Mouse (Mus musculus) fibroblast of lung, adult 2 months (primary cell): Measurements from ENCODE around the gene Gimd1.

Source experiments
- DNase-seq: peaks from one replicate; pipeline ENCODE4 v3.0.0-alpha.2; 2011; ENCODE audit warnings: low read depth

The Gimd1 gene

GRCm38 (mm10) chr3:132629601-132630239 is at the start of gene Gimd1:
Gimd1 (plus strand) TSS chr3:132629820.
- no peak for DNase-seq

- DNase-seq = no peak
These were observed 48.4 kb upstream of the Gimd1 start for GRCm38 (mm10) chr3:132581198-132581597.

GRCm38 (mm10) chr3:132582339-132582738 is 47.3 kb upstream of the Gimd1 start:
- no peak for DNase-seq

GRCm38 (mm10) chr3:132585122-132585972 is 44.3 kb upstream of the Gimd1 start:
- no peak for DNase-seq

GRCm38 (mm10) chr3:132588146-132588545 is 41.5 kb upstream of the Gimd1 start:
- DNase-seq = peak; percentile 46

- no peak for DNase-seq
These were observed 39.6 kb upstream of the Gimd1 start for GRCm38 (mm10) chr3:132590010-132590409.

GRCm38 (mm10) chr3:132590604-132591003 is 39.0 kb upstream of the Gimd1 start:
- DNase-seq = no peak

GRCm38 (mm10) chr3:132628741-132629140 is 879 bp upstream of the Gimd1 start:
- DNase-seq = no peak

GRCm38 (mm10) chr3:132633261-132633660 is 3.6 kb downstream of the Gimd1 start:
- DNase-seq = no peak

- no peak for DNase-seq
These were observed 7.5 kb downstream of the Gimd1 start for GRCm38 (mm10) chr3:132637080-132637479.

- no peak for DNase-seq
These were observed 14.5 kb downstream of the Gimd1 start for GRCm38 (mm10) chr3:132644071-132644470.

- DNase-seq = no peak
These were observed 17.2 kb downstream of the Gimd1 start for GRCm38 (mm10) chr3:132646814-132647213.

GRCm38 (mm10) chr3:132649368-132649767 is 19.7 kb downstream of the Gimd1 start:
- DNase-seq = no peak

- no peak for DNase-seq
These were observed 20.6 kb downstream of the Gimd1 start for GRCm38 (mm10) chr3:132650191-132650590.

- peak; percentile 28 for DNase-seq
These were observed 22.2 kb downstream of the Gimd1 start for GRCm38 (mm10) chr3:132651776-132652175.

GRCm38 (mm10) chr3:132653959-132654358 is 24.3 kb downstream of the Gimd1 start:
- no peak for DNase-seq

- no peak for DNase-seq
These were observed 26.3 kb downstream of the Gimd1 start for GRCm38 (mm10) chr3:132655955-132656354.

- no peak for DNase-seq
These were observed 47.9 kb downstream of the Gimd1 start for GRCm38 (mm10) chr3:132677494-132677893.

GRCm38 (mm10) chr3:132683447-132684230 is 54.0 kb downstream of the Gimd1 start, which contains the start of gene Tbck:
Tbck (plus strand) TSS chr3:132684144.
- DNase-seq = peak; percentile 79

- DNase-seq = no peak
These were observed 54.8 kb downstream of the Gimd1 start, which contains the start of gene Aimp1 for GRCm38 (mm10) chr3:132684231-132684928. Aimp1 (minus strand) TSS chr3:132684370.
